Mouse (Mus musculus) neural tube, embryonic 11.5 days (tissue): Measurements from ENCODE around the gene Nol4l. TPM values are rescaled to one million over a fixed set of nuclear protein-coding genes. Genes with fewer than 3 reads are reported as not detected.

Experiments
- ATAC-seq: fragments of 200-750 bp; cut with Nextera tagmentation; 2 replicates; pipeline ENCODE4 v1.8.0; 2017; ENCODE audit warnings: moderate number of reproducible peaks, mild to moderate bottlenecking, moderate TSS enrichment, moderate library complexity; ENCODE audit not compliant: insufficient read depth, low FRiP score, low TSS enrichment
- DNase-seq: peaks from one replicate; pipeline ENCODE4 v3.0.0-alpha.2; 2015; ENCODE audit warnings: low spot score
- H3K27ac ChIP-seq: fragments of 300-500 bp; sonication (generic); 2 replicates; pipeline ENCODE4 v1.5.1; 2014; ENCODE audit warnings: low read depth, mild to moderate bottlenecking, low read length
- H3K27me3 ChIP-seq: fragments of 300-500 bp; sonication (generic); 2 replicates; pipeline ENCODE4 v1.6.1; 2014; ENCODE audit warnings: mild to moderate bottlenecking, low read length, mixed read lengths; ENCODE audit not compliant: control insufficient read depth, insufficient read depth
- H3K36me3 ChIP-seq: fragments of 300-500 bp; sonication (generic); 2 replicates; pipeline ENCODE4 v1.6.1; 2014; ENCODE audit warnings: mild to moderate bottlenecking, low read length, moderate library complexity, mixed read lengths; ENCODE audit not compliant: control insufficient read depth, insufficient read depth
- H3K4me1 ChIP-seq: fragments of 300-500 bp; sonication (generic); 2 replicates; pipeline ENCODE4 v1.6.1; 2014; ENCODE audit warnings: low read length, mixed read lengths; ENCODE audit not compliant: control insufficient read depth, insufficient read depth
- H3K4me2 ChIP-seq: fragments of 300-500 bp; sonication (generic); 2 replicates; pipeline ENCODE4 v1.6.1; 2014; ENCODE audit warnings: low read depth, mild to moderate bottlenecking, moderate library complexity
- H3K4me3 ChIP-seq: fragments of 300-500 bp; sonication (generic); 2 replicates; pipeline ENCODE4 v1.5.1; 2014; ENCODE audit warnings: low read depth, low read length
- H3K9ac ChIP-seq: fragments of 300-500 bp; sonication (generic); 2 replicates; pipeline ENCODE4 v1.6.1; 2014; ENCODE audit warnings: mild to moderate bottlenecking, low read length
- H3K9me3 ChIP-seq: fragments of 300-500 bp; sonication (generic); 2 replicates; pipeline ENCODE4 v1.6.1; 2016; ENCODE audit warnings: low read length; ENCODE audit not compliant: control insufficient read depth
- WGBS: fragments of 180-500 bp; shearing (Covaris S2); extraction: QIAGEN DNeasy Blood & Tissue Kit; methylation state at CpG from one replicate; pipeline ENCODE4 v1.1.7; 2014; 5-methylcytosine and 5-hydroxymethylcytosine counted together
- polyA plus RNA-seq: library from polyadenylated mRNA; unstranded; fragments of >200 nt; fragmentation: Nextera tagmentation; extraction: Ambion mirVana; gene quantifications from 2 replicates; pipeline ENCODE4 v1.2.1, GENCODE M21; 2014

Nol4l gene
- polyA plus RNA-seq, 1 experiment from 2014 or later, result 37.5 TPM

- Histone ChIP-seq H3K4me2 (peak overlapping the region; percentile 2; the same call in 1 of the 2 replicates), H3K9me3 (no peaks in the 10 kb centered on the region), H3K9ac (no peak overlapping the region), H3K27me3 (no peaks in the 10 kb centered on the region), H3K27ac (peak overlapping the region; percentile 36), H3K4me3 (no peak overlapping the region), H3K36me3 (peaks cover 7% of the 10 kb centered on the region; the same call in 1 of the 2 replicates), H3K4me1 (peaks cover 55% of the 10 kb centered on the region)
- DNase-seq (peak; percentile 46), ATAC-seq (peak; percentile 19; the same call in 1 of the 2 replicates)
- WGBS, result 13% methylated on average over 7 of the region's 7 CpGs
Measured at GRCm38 (mm10) chr2:153432492-153432891, 97.3 kb downstream of the Nol4l start.

- ATAC-seq (no peak), DNase-seq (no peak)
- Histone ChIP-seq H3K36me3 (peaks cover 2% of the 10 kb centered on the region; the same call in 1 of the 2 replicates), H3K9ac (no peak overlapping the region), H3K9me3 (no peaks in the 10 kb centered on the region), H3K27ac (no peak overlapping the region), H3K4me3 (no peak overlapping the region), H3K4me2 (no peak overlapping the region), H3K4me1 (peaks cover 48% of the 10 kb centered on the region), H3K27me3 (no peaks in the 10 kb centered on the region)
- WGBS, result 100% methylated on average over 1 of the region's 1 CpGs
Measured at GRCm38 (mm10) chr2:153430571-153430970, 99.2 kb downstream of the Nol4l start.

GRCm38 (mm10) chr2:153428485-153428884, 101.3 kb downstream of the Nol4l start:
- 73% methylated on average over 2 of the region's 2 CpGs for WGBS

GRCm38 (mm10) chr2:153426931-153427330, 102.8 kb downstream of the Nol4l start:
- H3K4me2 ChIP-seq, result no peak overlapping the region
- H3K4me1 ChIP-seq, result peaks cover 20% of the 10 kb centered on the region
- H3K27me3 ChIP-seq, result no peaks in the 10 kb centered on the region
- no peaks in the 10 kb centered on the region for H3K9me3 ChIP-seq
- ATAC-seq (no peak), DNase-seq (peak; percentile 67)
- H3K4me3 ChIP-seq, result no peak overlapping the region
- 0 out of 2 replicates have a peak, but pooled peaks cover 2% of the 10 kb centered on the region for H3K36me3 ChIP-seq
- H3K9ac ChIP-seq, result no peak overlapping the region
- H3K27ac ChIP-seq, result peak overlapping the region; percentile 75
- WGBS, result 6% methylated on average over 2 of the region's 2 CpGs

More at GRCm38 (mm10) chr2:153428485-153428884, 101.3 kb downstream of the Nol4l start:
- H3K9ac ChIP-seq, result no peak overlapping the region
- H3K4me2 ChIP-seq, result no peak overlapping the region
- ATAC-seq (no peak), DNase-seq (no peak)
- H3K27ac ChIP-seq, result no peak overlapping the region
- 0 out of 2 replicates have a peak, but pooled peaks cover 2% of the 10 kb centered on the region for H3K36me3 ChIP-seq
- H3K4me3 ChIP-seq, result no peak overlapping the region
- peaks cover 32% of the 10 kb centered on the region for H3K4me1 ChIP-seq
- H3K9me3 ChIP-seq, result no peaks in the 10 kb centered on the region
- H3K27me3 ChIP-seq, result no peaks in the 10 kb centered on the region

GRCm38 (mm10) chr2:153425998-153426670, 103.6 kb downstream of the Nol4l start:
- H3K4me2 ChIP-seq, result peak overlapping the region; percentile 19; the same call in 1 of the 2 replicates
- peaks cover 2% of the 10 kb centered on the region; the same call in 1 of the 2 replicates for H3K36me3 ChIP-seq
- H3K4me1 ChIP-seq, result peaks cover 20% of the 10 kb centered on the region
- peak overlapping the region; percentile 28; the same call in 1 of the 2 replicates for H3K9ac ChIP-seq
- 28% methylated on average over 9 of the region's 9 CpGs for WGBS
- ATAC-seq (peak; percentile 84), DNase-seq (peak; percentile 71)
- peak overlapping the region; percentile 92 for H3K27ac ChIP-seq
- H3K9me3 ChIP-seq, result no peaks in the 10 kb centered on the region
- no peaks in the 10 kb centered on the region for H3K27me3 ChIP-seq
- no peak overlapping the region for H3K4me3 ChIP-seq

- Histone ChIP-seq H3K9me3 (no peaks in the 10 kb centered on the region), H3K27ac (peak overlapping the region; percentile 92), H3K4me1 (peaks cover 20% of the 10 kb centered on the region), H3K4me3 (no peak overlapping the region), H3K36me3 (peaks cover 3% of the 10 kb centered on the region), H3K9ac (no peak overlapping the region), H3K4me2 (no peak overlapping the region), H3K27me3 (no peaks in the 10 kb centered on the region)
- 76% methylated on average over 4 of the region's 4 CpGs for WGBS
- ATAC-seq (peak; percentile 20; the same call in 1 of the 2 replicates), DNase-seq (no peak)
Measured at GRCm38 (mm10) chr2:153425124-153425844, 104.5 kb downstream of the Nol4l start.

- Histone ChIP-seq H3K9ac (no peak overlapping the region), H3K4me2 (no peak overlapping the region), H3K4me1 (peaks cover 20% of the 10 kb centered on the region), H3K4me3 (no peak overlapping the region), H3K27ac (no peak overlapping the region), H3K9me3 (no peaks in the 10 kb centered on the region), H3K27me3 (no peaks in the 10 kb centered on the region), H3K36me3 (peaks cover 3% of the 10 kb centered on the region)
- WGBS, result 90% methylated on average over 8 of the region's 8 CpGs
- ATAC-seq (no peak), DNase-seq (no peak)
Measured at GRCm38 (mm10) chr2:153424557-153424956, 105.2 kb downstream of the Nol4l start.

GRCm38 (mm10) chr2:153423113-153423512, 106.7 kb downstream of the Nol4l start:
- 82% methylated on average over 3 of the region's 3 CpGs for WGBS
- ATAC-seq (no peak), DNase-seq (no peak)
- no peak overlapping the region for H3K4me3 ChIP-seq
- H3K9me3 ChIP-seq, result no peaks in the 10 kb centered on the region
- H3K4me1 ChIP-seq, result peaks cover 20% of the 10 kb centered on the region
- no peak overlapping the region for H3K4me2 ChIP-seq
- H3K27me3 ChIP-seq, result no peaks in the 10 kb centered on the region
- no peak overlapping the region for H3K27ac ChIP-seq
- H3K9ac ChIP-seq, result no peak overlapping the region
- peaks cover 3% of the 10 kb centered on the region for H3K36me3 ChIP-seq
